Comparison of ENCODE assay signal across 18 mouse cellular contexts in the genomic region with DNA sequence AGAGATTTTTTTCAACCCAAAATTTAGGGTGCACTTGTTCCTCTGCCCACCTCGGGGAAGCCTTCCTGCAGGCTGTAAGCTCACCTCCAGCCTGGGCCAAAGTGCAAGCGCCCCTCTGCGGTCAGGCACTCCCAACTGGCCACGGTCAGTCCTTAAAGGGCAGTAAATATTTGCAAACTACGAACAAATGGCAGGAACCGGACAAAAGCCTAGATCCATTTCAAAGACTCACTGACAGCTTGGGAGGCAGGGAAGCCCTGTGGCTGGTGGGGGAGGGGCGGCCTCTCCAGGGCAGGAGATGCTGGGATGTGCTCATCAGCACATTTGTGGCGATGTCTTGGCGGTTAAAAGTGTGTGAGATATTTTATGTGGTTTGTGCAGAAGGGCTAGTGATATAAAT. TPM values are rescaled to one million over a fixed set of nuclear protein-coding genes. Genes with fewer than 3 reads are reported as not detected.
DNase-seq lines count a peak whose midpoint lies in the region; ATAC-seq and TF ChIP-seq lines count a peak whose summit lies in the region.
"Had no signal": no experiment of that assay in that cellular context is flagged by ENCODE, and none has a peak within 500 bp of the region (broad histone marks: within the 10 kb centered on the region; RNA-seq: fewer than 3 reads in every experiment).

No protein-coding gene starts in this region.

- no peak for TF ChIP-seq CTCF in gastrocnemius, adult 2 months (IDR thresholded peaks at IDR 0.05)

- H3K9ac ChIP-seq in midbrain, embryonic 12.5 days (replicated peaks) = no peak overlapping the region
- H3K9ac ChIP-seq in midbrain, embryonic 15.5 days = no peak overlapping the region
- no peak overlapping the region for H3K9ac ChIP-seq in embryonic facial prominence, embryonic 11.5 days (replicated peaks; ENCODE audit: low read length)
- H3K9ac ChIP-seq in neural tube, embryonic 13.5 days = no peak overlapping the region
- H3K9ac ChIP-seq: forebrain, embryonic 13.5 days had no signal

- 6% methylated on average over 9 of the region's 9 CpGs for WGBS in midbrain, embryonic 12.5 days
- 7% methylated on average over 9 of the region's 9 CpGs for WGBS in midbrain, embryonic 15.5 days
- 10% methylated on average over 9 of the region's 9 CpGs for WGBS in embryonic facial prominence, embryonic 11.5 days
- WGBS in neural tube, embryonic 13.5 days = 5% methylated on average over 9 of the region's 9 CpGs

- ATAC-seq in midbrain, embryonic 12.5 days (ENCODE audit: low FRiP score, low read depth) = no peak
- no peak for ATAC-seq in midbrain, embryonic 15.5 days (replicated peaks)
- ATAC-seq in embryonic facial prominence, embryonic 11.5 days (replicated peaks; ENCODE audit: insufficient number of reproducible peaks, low FRiP score, low TSS enrichment, low read depth) = no peak
- peak; percentile 53; the same call in 1 of the 2 replicates for ATAC-seq in neural tube, embryonic 13.5 days (ENCODE audit: low read depth)
- ATAC-seq: forebrain, embryonic 13.5 days; Patski had no signal

- H3K4me2 ChIP-seq in midbrain, embryonic 12.5 days (replicated peaks) = peak overlapping the region; percentile 23
- no peak overlapping the region for H3K4me2 ChIP-seq in midbrain, embryonic 15.5 days
- H3K4me2 ChIP-seq in embryonic facial prominence, embryonic 11.5 days (ENCODE audit: low read depth, low read length) = no peak overlapping the region
- no peak overlapping the region for H3K4me2 ChIP-seq in neural tube, embryonic 13.5 days
- H3K4me2 ChIP-seq: forebrain, embryonic 13.5 days had no signal

- peak overlapping the region; percentile 61 for H3K27ac ChIP-seq in gastrocnemius, adult 2 months
- peak overlapping the region; percentile 35; the same call in 1 of the 2 replicates for H3K27ac ChIP-seq in midbrain, embryonic 12.5 days (replicated peaks)
- no peak overlapping the region for H3K27ac ChIP-seq in midbrain, embryonic 15.5 days
- no peak overlapping the region for H3K27ac ChIP-seq in embryonic facial prominence, embryonic 11.5 days (replicated peaks; ENCODE audit: low read depth, low read length)
- peak overlapping the region; percentile 33; the same call in 1 of the 2 replicates for H3K27ac ChIP-seq in neural tube, embryonic 13.5 days (replicated peaks)
- H3K27ac ChIP-seq: forebrain, embryonic 13.5 days had no signal

- DNase-seq in gastrocnemius, adult 2 months = peak; percentile 46
- DNase-seq in gastrocnemius, postnatal 4 days (ENCODE audit: low spot score in 2 of 2) = no peak
- peak; percentile 40 for DNase-seq in embryonic facial prominence, embryonic 11.5 days (ENCODE audit: low spot score)
- DNase-seq in thymus, postnatal 36 days = no peak
- no peak for DNase-seq in kidney, postnatal 36 days
- DNase-seq: adrenal gland, postnatal 36 days; B cell, adult 2 months; cerebellum, adult 11 months; heart, adult 11 months; heart, postnatal 14 days; kidney, adult 8-10 months; lung, postnatal 14 days; thymus, adult 2 months had no signal

- no peaks in the 10 kb centered on the region for H3K27me3 ChIP-seq in midbrain, embryonic 12.5 days
- no peaks in the 10 kb centered on the region for H3K27me3 ChIP-seq in midbrain, embryonic 15.5 days (replicated peaks)
- H3K27me3 ChIP-seq in embryonic facial prominence, embryonic 11.5 days (ENCODE audit: control insufficient read depth, insufficient read depth, low read length) = no peaks in the 10 kb centered on the region
- no peaks in the 10 kb centered on the region for H3K27me3 ChIP-seq in neural tube, embryonic 13.5 days

- H3K4me1 ChIP-seq in midbrain, embryonic 12.5 days = peaks cover 16% of the 10 kb centered on the region
- H3K4me1 ChIP-seq in midbrain, embryonic 15.5 days = peaks cover 6% of the 10 kb centered on the region
- H3K4me1 ChIP-seq in embryonic facial prominence, embryonic 11.5 days (ENCODE audit: control insufficient read depth, insufficient read depth, low read length) = peaks cover 3% of the 10 kb centered on the region; the same call in 1 of the 2 replicates
- H3K4me1 ChIP-seq in neural tube, embryonic 13.5 days (replicated peaks) = peaks cover 17% of the 10 kb centered on the region

- H3K9me3 ChIP-seq in midbrain, embryonic 12.5 days = no peaks in the 10 kb centered on the region
- H3K9me3 ChIP-seq in midbrain, embryonic 15.5 days = no peaks in the 10 kb centered on the region
- no peaks in the 10 kb centered on the region for H3K9me3 ChIP-seq in embryonic facial prominence, embryonic 11.5 days (replicated peaks; ENCODE audit: control insufficient read depth, low read length)
- no peaks in the 10 kb centered on the region for H3K9me3 ChIP-seq in neural tube, embryonic 13.5 days
- H3K9me3 ChIP-seq: forebrain, embryonic 13.5 days had no signal

- intact Hi-C loops in gastrocnemius, adult 2 months (cut with DNase I) = no loop called here

- no peaks in the 10 kb centered on the region for H3K36me3 ChIP-seq in midbrain, embryonic 12.5 days
- H3K36me3 ChIP-seq in midbrain, embryonic 15.5 days (replicated peaks) = no peaks in the 10 kb centered on the region
- H3K36me3 ChIP-seq in embryonic facial prominence, embryonic 11.5 days (replicated peaks; ENCODE audit: control insufficient read depth, insufficient read depth, low read depth, low read length) = no peaks in the 10 kb centered on the region
- H3K36me3 ChIP-seq in neural tube, embryonic 13.5 days = no peaks in the 10 kb centered on the region

- H3K4me3 ChIP-seq in gastrocnemius, adult 2 months = peak overlapping the region; percentile 13; the same call in 1 of the 2 replicates
- H3K4me3 ChIP-seq in midbrain, embryonic 12.5 days = no peak overlapping the region
- no peak overlapping the region for H3K4me3 ChIP-seq in midbrain, embryonic 15.5 days
- no peak overlapping the region for H3K4me3 ChIP-seq in embryonic facial prominence, embryonic 11.5 days (ENCODE audit: low read depth, low read length)
- H3K4me3 ChIP-seq in neural tube, embryonic 13.5 days = no peak overlapping the region
- H3K4me3 ChIP-seq: forebrain, embryonic 13.5 days had no signal

RNA-seq across cellular contexts. Expression of a gene that starts 12.3 kb away (rescaled TPM):
- 1 to 10 TPM; 1.6 to 2.4 TPM for total RNA-seq in gastrocnemius, adult 2 months (2021)
- under 1 TPM; 0.31 to 0.39 TPM for total RNA-seq in gastrocnemius, postnatal 4 days (2021)
- polyA plus RNA-seq in midbrain, embryonic 12.5 days (2016; fragmentation: Nextera tagmentation; extraction: Ambion mirVana) = 14.1 and 17.4 TPM in 2 replicates
- 1.2 and 1.3 TPM in 2 replicates for polyA plus RNA-seq in midbrain, embryonic 15.5 days (2015; fragmentation: Nextera tagmentation; extraction: Ambion mirVana)
- 12.3 and 13.3 TPM in 2 replicates for polyA plus RNA-seq in embryonic facial prominence, embryonic 11.5 days (2014; fragmentation: Nextera tagmentation; extraction: Ambion mirVana)
- polyA plus RNA-seq in neural tube, embryonic 13.5 days (2015; fragmentation: Nextera tagmentation; extraction: Ambion mirVana) = 0.81 and 3.1 TPM in 2 replicates
- total RNA-seq: adrenal gland, postnatal 36 days had no signal
- polyA plus RNA-seq: Patski had no signal

RNA-seq across cellular contexts. Expression of a gene that starts 37.8 kb away (rescaled TPM):
- 10 to 100 TPM; 15.3 to 25.0 TPM for total RNA-seq in gastrocnemius, adult 2 months (2021)
- total RNA-seq in gastrocnemius, postnatal 4 days (2021) = 10 to 100 TPM; 69.3 to 86.1 TPM
- 41.0 and 42.9 TPM in 2 replicates for polyA plus RNA-seq in midbrain, embryonic 12.5 days (2016; fragmentation: Nextera tagmentation; extraction: Ambion mirVana)
- 155 and 179 TPM in 2 replicates for polyA plus RNA-seq in midbrain, embryonic 15.5 days (2015; fragmentation: Nextera tagmentation; extraction: Ambion mirVana)
- 10.3 and 10.4 TPM in 2 replicates for polyA plus RNA-seq in embryonic facial prominence, embryonic 11.5 days (2014; fragmentation: Nextera tagmentation; extraction: Ambion mirVana)
- polyA plus RNA-seq in neural tube, embryonic 13.5 days (2015; fragmentation: Nextera tagmentation; extraction: Ambion mirVana) = 58.9 and 72.6 TPM in 2 replicates

Comparison
In these comparisons a context has a peak if more than half of its experiments do, and no peak if none do; other contexts are left out.
1. DNase-seq: peak in gastrocnemius, adult 2 months (single experiment) and embryonic facial prominence, embryonic 11.5 days (single experiment); none in gastrocnemius, postnatal 4 days (0 of 2), thymus, postnatal 36 days (0 of 2) and kidney, postnatal 36 days (0 of 2).
2. H3K27ac ChIP-seq: peak in gastrocnemius, adult 2 months (single experiment), midbrain, embryonic 12.5 days (single experiment) and neural tube, embryonic 13.5 days (single experiment); none in midbrain, embryonic 15.5 days (single experiment) and embryonic facial prominence, embryonic 11.5 days (single experiment).